Mouse (Mus musculus): ENCODE measurements around the gene Borcs6. TPM values are rescaled to one million over a fixed set of nuclear protein-coding genes. Genes with fewer than 3 reads are reported as not detected.

Borcs6 gene
- polyA plus RNA-seq, 1 experiment = 14.3 TPM

GRCm38 (mm10) chr11:69035411-69035810 is 24.1 kb upstream of the Borcs6 start:
- Histone ChIP-seq H3K79me3 (ENCODE audit: low read depth) (no peaks in the 10 kb centered on the region), H3K4me3 (ENCODE audit: insufficient read depth, poor library complexity, severe bottlenecking) (no peak overlapping the region), H3ac (ENCODE audit: control insufficient read depth, insufficient read length, low read depth) (no peak overlapping the region), H3K36me3 (ENCODE audit: control insufficient read depth, insufficient read depth) (peaks cover 46% of the 10 kb centered on the region), H3K79me2 (ENCODE audit: control insufficient read depth, insufficient read depth) (no peaks in the 10 kb centered on the region), H3K27me3 (ENCODE audit: control insufficient read depth, insufficient read depth, insufficient read length) (no peaks in the 10 kb centered on the region)
- TF ChIP-seq CTCF (IDR thresholded peaks at IDR 0.05; ENCODE audit: control insufficient read depth, insufficient read depth, insufficient read length) = no peak
- no peak for TF ChIP-seq FOSL1 (IDR thresholded peaks at IDR 0.05; ENCODE audit: insufficient read depth, low read length, poor library complexity, severe bottlenecking)
- no peak for TF ChIP-seq MYOG (IDR thresholded peaks at IDR 0.05; ENCODE audit: control insufficient read depth, extremely low read depth, insufficient read length)
- TF ChIP-seq MAX (IDR thresholded peaks at IDR 0.05) = no peak
- TF ChIP-seq MYOD1 (IDR thresholded peaks at IDR 0.05; ENCODE audit: control insufficient read depth, insufficient read length, low read depth) = no peak
- TF ChIP-seq CEBPB (IDR thresholded peaks at IDR 0.05; ENCODE audit: low read depth) = no peak
- no peak for TF ChIP-seq USF1 (IDR thresholded peaks at IDR 0.05; ENCODE audit: low read depth)

GRCm38 (mm10) chr11:69035849-69036248 is 23.7 kb upstream of the Borcs6 start:
- TF ChIP-seq CTCF (IDR thresholded peaks at IDR 0.05; ENCODE audit: control insufficient read depth, insufficient read depth, insufficient read length) = peak; percentile 85
- TF ChIP-seq FOSL1 (IDR thresholded peaks at IDR 0.05; ENCODE audit: insufficient read depth, low read length, poor library complexity, severe bottlenecking) = no peak
- TF ChIP-seq MAX (IDR thresholded peaks at IDR 0.05) = peak; percentile 29

GRCm38 (mm10) chr11:69036486-69037230 is 22.9 kb upstream of the Borcs6 start:
- H3K79me2 ChIP-seq (ENCODE audit: control insufficient read depth, insufficient read depth) = no peaks in the 10 kb centered on the region
- peaks cover 34% of the 10 kb centered on the region for H3K36me3 ChIP-seq (ENCODE audit: control insufficient read depth, insufficient read depth)
- TF ChIP-seq CEBPB (IDR thresholded peaks at IDR 0.05; ENCODE audit: low read depth) (no peak), FOSL1 (IDR thresholded peaks at IDR 0.05; ENCODE audit: insufficient read depth, low read length, poor library complexity, severe bottlenecking) (no peak), MYOG (IDR thresholded peaks at IDR 0.05; ENCODE audit: control insufficient read depth, extremely low read depth, insufficient read length) (no peak)
- H3K27me3 ChIP-seq (ENCODE audit: control insufficient read depth, insufficient read depth, insufficient read length) = no peaks in the 10 kb centered on the region
- peak overlapping the region; percentile 63 for H3K4me3 ChIP-seq (ENCODE audit: insufficient read depth, poor library complexity, severe bottlenecking)
- peak overlapping the region; percentile 77 for H3ac ChIP-seq (ENCODE audit: control insufficient read depth, insufficient read length, low read depth)
- no peaks in the 10 kb centered on the region for H3K79me3 ChIP-seq (ENCODE audit: low read depth)

More at GRCm38 (mm10) chr11:69035849-69036248, 23.7 kb upstream of the Borcs6 start:
- no peaks in the 10 kb centered on the region for H3K27me3 ChIP-seq (ENCODE audit: control insufficient read depth, insufficient read depth, insufficient read length)
- H3K79me2 ChIP-seq (ENCODE audit: control insufficient read depth, insufficient read depth) = no peaks in the 10 kb centered on the region
- H3K79me3 ChIP-seq (ENCODE audit: low read depth) = no peaks in the 10 kb centered on the region
- no peak overlapping the region for H3ac ChIP-seq (ENCODE audit: control insufficient read depth, insufficient read length, low read depth)
- no peak overlapping the region for H3K4me3 ChIP-seq (ENCODE audit: insufficient read depth, poor library complexity, severe bottlenecking)
- peaks cover 42% of the 10 kb centered on the region for H3K36me3 ChIP-seq (ENCODE audit: control insufficient read depth, insufficient read depth)

GRCm38 (mm10) chr11:69037231-69038061 is 22.1 kb upstream of the Borcs6 start:
- no peaks in the 10 kb centered on the region for H3K79me3 ChIP-seq (ENCODE audit: low read depth)
- TF ChIP-seq CTCF (IDR thresholded peaks at IDR 0.05; ENCODE audit: control insufficient read depth, insufficient read depth, insufficient read length) (no peak), MYOG (IDR thresholded peaks at IDR 0.05; ENCODE audit: control insufficient read depth, extremely low read depth, insufficient read length) (no peak), CEBPB (IDR thresholded peaks at IDR 0.05; ENCODE audit: low read depth) (peak; percentile 42), MAX (IDR thresholded peaks at IDR 0.05) (no peak), FOSL1 (IDR thresholded peaks at IDR 0.05; ENCODE audit: insufficient read depth, low read length, poor library complexity, severe bottlenecking) (no peak), USF1 (IDR thresholded peaks at IDR 0.05; ENCODE audit: low read depth) (no peak), MYOD1 (IDR thresholded peaks at IDR 0.05; ENCODE audit: control insufficient read depth, insufficient read length, low read depth) (no peak)
- no peaks in the 10 kb centered on the region for H3K79me2 ChIP-seq (ENCODE audit: control insufficient read depth, insufficient read depth)
- H3ac ChIP-seq (ENCODE audit: control insufficient read depth, insufficient read length, low read depth) = peak overlapping the region; percentile 77
- H3K4me3 ChIP-seq (ENCODE audit: insufficient read depth, poor library complexity, severe bottlenecking) = peak overlapping the region; percentile 63
- peaks cover 29% of the 10 kb centered on the region for H3K36me3 ChIP-seq (ENCODE audit: control insufficient read depth, insufficient read depth)
- no peaks in the 10 kb centered on the region for H3K27me3 ChIP-seq (ENCODE audit: control insufficient read depth, insufficient read depth, insufficient read length)

- Histone ChIP-seq H3K27me3 (ENCODE audit: control insufficient read depth, insufficient read depth, insufficient read length) (no peaks in the 10 kb centered on the region), H3ac (ENCODE audit: control insufficient read depth, insufficient read length, low read depth) (no peak overlapping the region), H3K4me3 (ENCODE audit: insufficient read depth, poor library complexity, severe bottlenecking) (no peak overlapping the region), H3K79me3 (ENCODE audit: low read depth) (no peaks in the 10 kb centered on the region), H3K79me2 (ENCODE audit: control insufficient read depth, insufficient read depth) (no peaks in the 10 kb centered on the region), H3K36me3 (ENCODE audit: control insufficient read depth, insufficient read depth) (peaks cover 29% of the 10 kb centered on the region)
- no peak for TF ChIP-seq FOSL1 (IDR thresholded peaks at IDR 0.05; ENCODE audit: insufficient read depth, low read length, poor library complexity, severe bottlenecking)
- TF ChIP-seq MYOD1 (IDR thresholded peaks at IDR 0.05; ENCODE audit: control insufficient read depth, insufficient read length, low read depth) = no peak
- TF ChIP-seq USF1 (IDR thresholded peaks at IDR 0.05; ENCODE audit: low read depth) = no peak
- TF ChIP-seq CTCF (IDR thresholded peaks at IDR 0.05; ENCODE audit: control insufficient read depth, insufficient read depth, insufficient read length) = no peak
- TF ChIP-seq MYOG (IDR thresholded peaks at IDR 0.05; ENCODE audit: control insufficient read depth, extremely low read depth, insufficient read length) = no peak
- TF ChIP-seq MAX (IDR thresholded peaks at IDR 0.05) = no peak
- no peak for TF ChIP-seq CEBPB (IDR thresholded peaks at IDR 0.05; ENCODE audit: low read depth)
These were observed 21.3 kb upstream of the Borcs6 start for GRCm38 (mm10) chr11:69038173-69038572.
